Mouse (Mus musculus) heart, adult 2 months (tissue): ENCODE measurements around the gene Lrrn2. TPM values are rescaled to one million over a fixed set of nuclear protein-coding genes. Genes with fewer than 3 reads are reported as not detected.

Experiments
- DNase-seq, 2 experiments: peaks; one replicate each; pipeline ENCODE4 v3.0.0; 2021
- H3K27ac ChIP-seq: fragments of 200-600 bp; 2 replicates; pipeline ENCODE4 v1.8.1; 2022
- H3K27me3 ChIP-seq: fragments of 200-500 bp; 2 replicates; pipeline ENCODE4 v1.6.1; 2012; ENCODE audit warnings: mild to moderate bottlenecking, low read length, inconsistent platforms, mixed read lengths; ENCODE audit not compliant: control insufficient read depth, insufficient read depth
- H3K36me3 ChIP-seq: fragments of 200-500 bp; 2 replicates; pipeline ENCODE4 v1.6.1; 2012; ENCODE audit warnings: low read length, inconsistent platforms; ENCODE audit not compliant: control insufficient read depth, insufficient read depth
- H3K4me1 ChIP-seq: fragments of 200-500 bp; 2 replicates; pipeline ENCODE4 v1.6.1; 2011; ENCODE audit warnings: low read length; ENCODE audit not compliant: control insufficient read depth, insufficient read depth
- H3K4me3 ChIP-seq: fragments of 200-600 bp; 2 replicates; pipeline ENCODE4 v1.8.1; 2022
- H3K79me2 ChIP-seq: fragments of 200-500 bp; replicated peaks from 2 replicates; pipeline ENCODE4 v1.6.1; 2012; ENCODE audit warnings: mild to moderate bottlenecking, inconsistent platforms, low read length, moderate library complexity, mixed read lengths; ENCODE audit not compliant: control insufficient read depth, insufficient read depth
- H3K9ac ChIP-seq: fragments of 200-500 bp; 2 replicates; pipeline ENCODE4 v1.6.1; 2012; ENCODE audit warnings: low read depth, mild to moderate bottlenecking, control low read depth, inconsistent platforms, low read length, mixed read lengths
- CTCF ChIP-seq: fragments of 200-600 bp; IDR thresholded peaks from 2 replicates; pipeline ENCODE4 v1.8.1; 2022; ENCODE audit warnings: antibody characterized with exemption, mild to moderate bottlenecking, moderate library complexity
- EP300 ChIP-seq: fragments of 200-500 bp; IDR thresholded peaks from 2 replicates; pipeline ENCODE4 v1.6.1; 2011; ENCODE audit warnings: low read depth, low read length, control low read depth; ENCODE audit not compliant: insufficient read depth
- POLR2A ChIP-seq: fragments of 200-500 bp; IDR thresholded peaks from 2 replicates; pipeline ENCODE4 v1.6.1; 2011; ENCODE audit warnings: mild to moderate bottlenecking, low read depth, low read length, control low read depth; ENCODE audit not compliant: insufficient read depth
- WGBS: fragments of 180-500 bp; shearing (Covaris S2); methylation state at CpG from one replicate; pipeline ENCODE4 v1.1.7; 2018; 5-methylcytosine and 5-hydroxymethylcytosine counted together
- intact Hi-C: fragments of 180-260 bp; cut with DNase I; formaldehyde crosslinking; loops from one replicate; pipeline ENCODE4 v1.15.1; 2025
- polyA plus RNA-seq: library from polyadenylated mRNA; depleted of rRNA; stranded (reverse); fragments of >200 nt; gene quantifications from 2 replicates; pipeline ENCODE4 v1.2.3, GENCODE M21; 2012
- total RNA-seq, 2 experiments: library from RNA; stranded (reverse); gene quantifications; 2 replicates each; pipeline ENCODE4 v1.2.3; 2021

Lrrn2 gene
- total and polyA plus RNA-seq, 3 experiments, result 3.2 to 7.3 (median 4.2) TPM

GRCm38 (mm10) chr1:132918117-132918680, 38.1 kb downstream of the Lrrn2 start:
- H3K27ac ChIP-seq, result no peak overlapping the region
- 45% methylated on average over 10 of the region's 10 CpGs for WGBS
- H3K9ac ChIP-seq, result no peak overlapping the region
- H3K4me1 ChIP-seq, result no peaks in the 10 kb centered on the region
- H3K36me3 ChIP-seq, result no peaks in the 10 kb centered on the region
- TF ChIP-seq EP300, result no peak
- TF ChIP-seq POLR2A, result no peak
- no peak overlapping the region for H3K4me3 ChIP-seq
- H3K79me2 ChIP-seq, result no peaks in the 10 kb centered on the region
- DNase-seq, result no peak
- intact Hi-C loops, result no loop called here
- H3K27me3 ChIP-seq, result no peaks in the 10 kb centered on the region

DNA sequence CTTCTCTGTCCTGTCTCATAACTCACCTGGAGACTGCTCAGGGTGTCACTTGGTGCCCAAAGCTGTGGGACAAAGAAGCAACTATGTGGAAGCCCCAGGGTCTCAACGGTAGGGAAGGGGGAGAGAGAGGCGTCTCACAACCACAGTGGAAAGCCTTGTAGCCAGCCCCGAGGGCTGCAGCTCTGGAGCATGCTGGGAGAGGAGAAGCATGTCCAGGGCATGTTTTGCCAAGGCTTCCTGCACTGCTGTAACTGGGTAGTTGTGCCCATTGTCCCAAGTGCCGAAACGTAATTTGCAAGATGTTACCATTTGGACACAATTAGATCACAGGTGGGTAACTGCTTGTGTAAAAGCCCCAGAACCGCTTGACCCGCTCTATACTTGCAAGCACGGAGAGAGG, 39.2 kb downstream of the Lrrn2 start:
- intact Hi-C loops, result no loop called here
- 88% methylated on average over 8 of the region's 8 CpGs for WGBS
- TF ChIP-seq POLR2A (no peak), CTCF (no peak), EP300 (no peak)

DNA sequence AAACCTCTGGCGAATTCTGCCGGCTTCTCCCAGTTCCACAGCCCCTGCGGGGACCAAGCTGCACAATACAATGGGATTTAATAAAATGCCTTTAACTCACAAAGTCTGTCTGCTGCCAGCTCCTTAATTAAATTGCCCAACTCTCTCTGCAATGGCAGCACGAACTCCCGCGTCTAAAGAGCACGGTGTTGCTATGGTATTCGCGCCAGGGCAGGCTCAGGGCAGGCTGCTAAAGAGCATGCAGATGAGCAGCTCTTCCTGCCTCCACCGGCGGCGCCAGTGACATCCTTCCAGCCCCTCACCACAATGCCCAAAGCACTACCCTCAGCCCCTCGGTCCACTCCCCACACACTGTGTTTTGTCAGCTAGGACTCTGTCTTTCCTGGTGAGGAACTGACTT, 41.0 kb downstream of the Lrrn2 start:
- WGBS, result 26% methylated on average over 13 of the region's 13 CpGs
- H3K36me3 ChIP-seq, result no peaks in the 10 kb centered on the region
- intact Hi-C loops, result no loop called here
- no peaks in the 10 kb centered on the region for H3K4me1 ChIP-seq
- no peak for DNase-seq
- no peaks in the 10 kb centered on the region for H3K79me2 ChIP-seq
- TF ChIP-seq CTCF (no peak), POLR2A (no peak), EP300 (no peak)
- no peaks in the 10 kb centered on the region for H3K27me3 ChIP-seq
- no peak overlapping the region for H3K4me3 ChIP-seq
- no peak overlapping the region for H3K9ac ChIP-seq
- H3K27ac ChIP-seq, result no peak overlapping the region

More for the DNA sequence above, 39.2 kb downstream of the Lrrn2 start:
- no peak overlapping the region for H3K9ac ChIP-seq
- no peaks in the 10 kb centered on the region for H3K4me1 ChIP-seq
- H3K36me3 ChIP-seq, result no peaks in the 10 kb centered on the region
- no peak for DNase-seq
- no peaks in the 10 kb centered on the region for H3K79me2 ChIP-seq
- no peak overlapping the region for H3K27ac ChIP-seq
- no peaks in the 10 kb centered on the region for H3K27me3 ChIP-seq
- H3K4me3 ChIP-seq, result no peak overlapping the region

DNA sequence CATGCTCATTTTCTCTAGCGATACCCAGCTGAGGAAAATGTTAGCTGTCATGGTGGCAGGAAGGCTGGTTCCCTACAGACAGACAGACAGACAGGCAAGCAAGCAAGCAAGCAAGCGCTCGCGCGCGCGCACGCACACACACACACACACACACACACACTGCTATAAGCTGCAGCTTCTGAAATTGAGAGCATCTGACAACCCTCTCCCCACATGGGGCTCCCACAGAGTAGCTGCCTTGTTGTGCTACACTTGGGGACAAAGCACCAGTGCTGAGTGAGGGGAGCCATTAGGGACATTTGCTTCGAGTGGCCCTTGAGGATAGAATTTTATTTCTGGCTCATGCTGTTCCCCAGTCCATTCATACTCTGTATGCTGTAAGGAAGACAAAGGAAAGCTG, 42.2 kb downstream of the Lrrn2 start:
- H3K27ac ChIP-seq, result no peak overlapping the region

DNA sequence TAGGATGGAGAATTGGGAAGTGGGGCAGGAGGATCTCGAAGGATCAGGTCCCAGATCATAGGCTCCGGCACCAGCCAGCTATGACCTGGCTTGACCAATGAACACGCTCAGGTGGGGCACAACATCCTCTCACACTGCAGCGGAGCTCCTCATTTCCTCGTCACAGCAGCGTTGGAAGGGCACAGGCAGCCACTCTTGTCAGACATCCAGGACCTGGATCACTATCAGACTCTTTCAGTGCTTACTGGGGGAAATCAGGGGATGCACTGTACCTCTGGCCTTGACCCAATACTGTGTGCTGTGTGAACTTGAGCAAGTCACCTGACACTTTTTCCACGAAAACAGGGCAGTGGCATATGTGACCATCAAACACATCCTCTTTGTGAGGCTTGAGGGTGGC, 45.2 kb downstream of the Lrrn2 start:
- Histone ChIP-seq H3K4me3 (no peak overlapping the region), H3K79me2 (no peaks in the 10 kb centered on the region), H3K4me1 (no peaks in the 10 kb centered on the region), H3K27me3 (no peaks in the 10 kb centered on the region), H3K27ac (no peak overlapping the region), H3K36me3 (no peaks in the 10 kb centered on the region), H3K9ac (no peak overlapping the region)
- TF ChIP-seq CTCF (no peak), EP300 (no peak), POLR2A (no peak)
- 73% methylated on average over 7 of the region's 7 CpGs for WGBS
- intact Hi-C loops, result no loop called here
- no peak for DNase-seq

More for the DNA sequence above, 42.2 kb downstream of the Lrrn2 start:
- no peaks in the 10 kb centered on the region for H3K79me2 ChIP-seq
- TF ChIP-seq CTCF, result no peak
- no peak for TF ChIP-seq EP300
- no peak for TF ChIP-seq POLR2A
- no peak overlapping the region for H3K4me3 ChIP-seq
- H3K27me3 ChIP-seq, result no peaks in the 10 kb centered on the region
- no peaks in the 10 kb centered on the region for H3K4me1 ChIP-seq
- 89% methylated on average over 9 of the region's 9 CpGs for WGBS
- H3K9ac ChIP-seq, result no peak overlapping the region
- DNase-seq, result no peak
- no peaks in the 10 kb centered on the region for H3K36me3 ChIP-seq
- intact Hi-C loops, result no loop called here

GRCm38 (mm10) chr1:132928032-132928906, 48.2 kb downstream of the Lrrn2 start:
- no peak overlapping the region for H3K9ac ChIP-seq
- no peaks in the 10 kb centered on the region for H3K36me3 ChIP-seq
- H3K4me3 ChIP-seq, result no peak overlapping the region
- H3K79me2 ChIP-seq, result no peaks in the 10 kb centered on the region
- H3K27ac ChIP-seq, result no peak overlapping the region
- no peak for DNase-seq
- intact Hi-C loops, result no loop called here
- H3K27me3 ChIP-seq, result no peaks in the 10 kb centered on the region
- TF ChIP-seq EP300 (no peak), POLR2A (no peak), CTCF (no peak)
- no peaks in the 10 kb centered on the region for H3K4me1 ChIP-seq
- 62% methylated on average over 19 of the region's 19 CpGs for WGBS
